19 mouse cellular contexts compared by ENCODE assay signal in genomic region chr5:75002109-75002508, GRCm38 (mm10). TPM values are rescaled to one million over a fixed set of nuclear protein-coding genes. Genes with fewer than 3 reads are reported as not detected.
A peak's percentile ranks its signal among the peaks of the same experiment; 100 is the strongest.
DNase-seq lines count a peak whose midpoint lies in the region; ATAC-seq and TF ChIP-seq lines count a peak whose summit lies in the region.
"Had no signal": no experiment of that assay in that cellular context is flagged by ENCODE, and none has a peak within 500 bp of the region (broad histone marks: within the 10 kb centered on the region; RNA-seq: fewer than 3 reads in every experiment).

No protein-coding gene starts in this region.

- no peaks in the 10 kb centered on the region for H3K9me3 ChIP-seq in lung, embryonic 14.5 days (ENCODE audit: low read depth, low read length)
- H3K9me3 ChIP-seq: forebrain, embryonic 12.5 days; intestine, embryonic 15.5 days; kidney, embryonic 15.5 days; limb, embryonic 15.5 days; midbrain, embryonic 15.5 days had no signal

- TF ChIP-seq POLR2A in cerebellum, adult 2 months (IDR thresholded peaks at IDR 0.05; ENCODE audit: borderline replicate concordance, insufficient read depth, low read length), result no peak

- ATAC-seq in lung, embryonic 14.5 days (ENCODE audit: insufficient read depth), result no peak
- ATAC-seq: intestine, embryonic 15.5 days; midbrain, embryonic 15.5 days had no signal

- peaks cover 33% of the 10 kb centered on the region for H3K36me3 ChIP-seq in lung, embryonic 14.5 days (ENCODE audit: insufficient read depth)
- H3K36me3 ChIP-seq: forebrain, embryonic 12.5 days had no signal

- DNase-seq in heart, adult 11 months, result peak; percentile 31
- no peak for DNase-seq in heart, postnatal 36 days
- peak; percentile 52 for DNase-seq in lung, embryonic 14.5 days
- no peak for DNase-seq in lung, postnatal 4 days
- peak; percentile 30 to 65 for DNase-seq in cerebellum, adult 2 months
- peak; percentile 47 to 57 for DNase-seq in cerebellum, postnatal 36 days
- DNase-seq in liver, result no peak
- DNase-seq: adrenal gland, adult 8-10 months; gastrocnemius, postnatal 25 days; layer of hippocampus, postnatal 36 days; lung, postnatal 10 days; right cerebral cortex, postnatal 25 days; thymus, adult 2 months had no signal

- H3K4me2 ChIP-seq in lung, embryonic 14.5 days, result no peak overlapping the region
- H3K4me2 ChIP-seq: forebrain, embryonic 12.5 days; hindbrain, embryonic 14.5 days; intestine, embryonic 15.5 days; kidney, embryonic 15.5 days; limb, embryonic 15.5 days; midbrain, embryonic 15.5 days had no signal

- no peaks in the 10 kb centered on the region for H3K4me1 ChIP-seq in lung, embryonic 14.5 days (ENCODE audit: insufficient read depth)
- no peaks in the 10 kb centered on the region for H3K4me1 ChIP-seq in cerebellum, adult 2 months (ENCODE audit: control insufficient read depth, insufficient read depth, low read length)
- H3K4me1 ChIP-seq: intestine, embryonic 15.5 days; kidney, embryonic 15.5 days; limb, embryonic 15.5 days; midbrain, embryonic 15.5 days had no signal

- no peak overlapping the region for H3K4me3 ChIP-seq in lung, embryonic 14.5 days (ENCODE audit: low read depth, low read length)
- H3K4me3 ChIP-seq in cerebellum, adult 2 months (replicated peaks; ENCODE audit: insufficient read depth, low read depth, low read length), result no peak overlapping the region
- H3K4me3 ChIP-seq: forebrain, embryonic 12.5 days; intestine, embryonic 15.5 days; kidney, embryonic 15.5 days; limb, embryonic 15.5 days; midbrain, embryonic 15.5 days had no signal

- no peak overlapping the region for H3K27ac ChIP-seq in lung, embryonic 14.5 days (ENCODE audit: low read depth)
- no peak overlapping the region for H3K27ac ChIP-seq in cerebellum, adult 2 months (ENCODE audit: insufficient read depth, low read length)
- H3K27ac ChIP-seq: forebrain, embryonic 12.5 days; hindbrain, embryonic 14.5 days; intestine, embryonic 15.5 days; kidney, embryonic 15.5 days; limb, embryonic 15.5 days; midbrain, embryonic 15.5 days had no signal

- no peak for TF ChIP-seq CTCF in lung, embryonic 14.5 days (IDR thresholded peaks at IDR 0.05; ENCODE audit: low read depth)
- no peak for TF ChIP-seq CTCF in cerebellum, adult 2 months (IDR thresholded peaks at IDR 0.05; ENCODE audit: borderline replicate concordance, insufficient read depth, low read depth, low read length)

- no peak overlapping the region for H3K9ac ChIP-seq in lung, embryonic 14.5 days
- H3K9ac ChIP-seq: forebrain, embryonic 12.5 days; hindbrain, embryonic 14.5 days; intestine, embryonic 15.5 days; kidney, embryonic 15.5 days; limb, embryonic 15.5 days; midbrain, embryonic 15.5 days had no signal

- no peaks in the 10 kb centered on the region for H3K27me3 ChIP-seq in lung, embryonic 14.5 days (ENCODE audit: insufficient read depth, low read length)
- no peaks in the 10 kb centered on the region for H3K27me3 ChIP-seq in cerebellum, adult 2 months (ENCODE audit: control insufficient read depth, insufficient read depth, low read length)
- H3K27me3 ChIP-seq: intestine, embryonic 15.5 days; kidney, embryonic 15.5 days; limb, embryonic 15.5 days had no signal

- intact Hi-C loops in heart, postnatal 36 days (cut with DNase I), result no loop called here

- 84% methylated on average over 3 of the region's 3 CpGs for WGBS in lung, embryonic 14.5 days
- WGBS in cerebellum, adult 2 months, result 60% methylated on average over 3 of the region's 3 CpGs

RNA-seq across cellular contexts. Expression of gene Chic2, which starts 42.5 kb away (rescaled TPM):
- total RNA-seq in heart, postnatal 36 days (2021), result 10 to 100 TPM; 23.8 to 26.4 TPM
- polyA plus RNA-seq in lung, embryonic 14.5 days (2014; fragmentation: Nextera tagmentation; extraction: Ambion mirVana), result 43.2 and 49.2 TPM in 2 replicates
- 16.5 and 16.6 TPM in 2 replicates for polyA plus RNA-seq in cerebellum, adult 2 months (2012; rRNA removed)

Comparison
In these comparisons a context has a peak if more than half of its experiments do, and no peak if none do; other contexts are left out.
1. DNase-seq: peak in heart, adult 11 months (single experiment), lung, embryonic 14.5 days (single experiment), cerebellum, adult 2 months (2 of 2) and cerebellum, postnatal 36 days (2 of 2); none in heart, postnatal 36 days (0 of 2), lung, postnatal 4 days (0 of 2) and liver (single experiment).